Mouse (Mus musculus) T-helper 17 cell (primary cell): Measurements from ENCODE around the gene Reep6.

Experiments used
- in situ Hi-C, 2 experiments: fragments of 300-600 bp; cut with MboI, MseI; formaldehyde crosslinking; loops; 1 replicate in 1 of 2; 2 replicates in 1 of 2; pipeline ENCODE4 v1.15.1; 2025; ENCODE audit warnings: high pct_unique_total_duplicates in 2 of 2

The Reep6 gene

GRCm38 (mm10) chr10:80352727-80353126 lies 23.0 kb downstream of the Reep6 start:
- in situ Hi-C loops = no loop called here

GRCm38 (mm10) chr10:80355431-80355830 lies 25.7 kb downstream of the Reep6 start:
- in situ Hi-C loops = no loop called here

DNA sequence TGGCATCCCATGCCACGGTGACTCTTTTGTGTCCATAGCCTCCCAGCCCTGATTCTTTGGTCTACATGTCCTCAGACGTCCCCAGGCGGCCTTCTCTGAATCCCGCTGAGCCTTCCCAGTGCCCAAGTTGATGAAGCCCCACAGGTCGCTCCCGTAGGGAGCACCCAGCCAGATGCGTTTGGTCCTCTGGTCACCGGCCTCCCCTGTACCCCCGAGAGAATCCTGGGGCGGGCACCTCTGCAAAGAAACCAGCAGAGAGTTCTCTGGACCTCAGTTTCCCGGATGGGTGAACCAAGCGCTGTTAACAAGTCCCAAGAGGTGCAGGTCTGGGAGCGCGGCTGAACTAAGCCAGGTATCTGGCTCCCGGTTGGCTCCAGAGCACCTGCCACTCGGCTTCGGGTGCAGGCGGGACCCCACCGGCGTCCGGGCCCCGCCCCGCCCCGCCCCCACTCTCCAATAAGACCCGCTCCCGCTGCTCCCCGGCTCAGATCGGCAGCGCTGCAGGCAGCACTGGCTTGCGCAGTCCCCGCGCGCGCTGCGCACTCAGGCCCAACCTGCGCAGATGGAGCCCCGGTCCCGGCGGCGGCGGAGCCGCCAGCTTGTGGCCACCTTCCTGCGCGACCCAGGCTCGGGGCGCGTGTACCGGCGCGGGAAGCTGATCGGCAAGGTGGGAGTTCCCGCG lies 26.4 kb downstream of the Reep6 start, which contains the start of gene Plk5:
Gene Plk5, plus strand, starts transcription at position 459 of the 682 bp plus-strand sequence.
- in situ Hi-C loops = no loop called here

- in situ Hi-C loops = no loop called here
These were observed 27.0 kb downstream of the Reep6 start for GRCm38 (mm10) chr10:80356737-80357136.

DNA sequence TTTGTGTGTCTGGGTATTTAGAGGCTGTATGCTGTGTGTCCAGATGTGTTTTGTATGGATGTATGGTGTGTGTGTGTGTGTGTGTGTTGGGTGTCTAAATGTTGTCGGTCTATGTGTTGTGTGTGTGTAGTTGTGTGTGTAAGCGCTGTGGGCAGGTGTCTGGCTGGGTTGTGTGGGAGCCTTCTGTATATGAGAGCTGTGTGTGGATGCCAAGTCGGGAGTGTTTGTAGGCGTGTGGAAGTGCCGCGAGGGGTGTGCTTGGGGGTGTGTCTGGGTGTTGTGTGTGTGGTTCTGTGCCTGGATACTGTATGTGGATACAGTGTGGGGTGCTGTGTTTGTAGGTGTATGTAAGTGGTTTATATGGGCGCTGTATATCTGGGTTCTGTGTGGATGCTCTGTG lies 27.6 kb downstream of the Reep6 start:
- in situ Hi-C loops = no loop called here

DNA sequence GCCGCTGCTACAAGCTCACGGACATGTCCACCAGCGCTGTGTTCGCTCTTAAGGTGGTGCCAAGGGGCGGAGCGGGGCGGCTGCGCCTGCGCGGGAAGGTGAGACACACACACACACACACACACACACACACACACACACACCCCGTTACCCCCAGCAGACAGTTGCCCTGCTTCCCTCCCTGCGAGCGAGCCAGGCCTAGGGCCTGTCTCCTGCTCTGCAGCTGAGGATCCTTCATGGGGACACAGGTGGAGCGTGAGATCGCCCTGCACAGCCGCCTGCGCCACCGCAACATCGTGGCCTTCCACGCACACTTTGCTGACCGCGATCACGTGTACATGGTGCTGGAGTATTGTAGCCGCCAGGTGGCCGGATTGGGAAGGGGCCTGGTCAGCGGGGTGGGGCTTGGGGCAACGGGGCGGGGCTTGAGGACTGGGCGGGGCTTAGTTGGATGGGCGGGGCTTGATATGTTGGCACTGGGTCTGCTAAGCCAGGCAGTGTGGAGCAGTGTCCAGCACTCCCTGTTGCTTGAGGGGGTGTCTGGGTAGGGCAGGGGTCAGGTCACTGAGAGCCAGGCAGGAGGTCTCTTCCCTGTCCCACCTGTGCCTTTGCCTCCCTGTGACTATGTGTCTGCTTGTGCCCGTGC lies 28.4 kb downstream of the Reep6 start:
- in situ Hi-C loops = no loop called here

DNA sequence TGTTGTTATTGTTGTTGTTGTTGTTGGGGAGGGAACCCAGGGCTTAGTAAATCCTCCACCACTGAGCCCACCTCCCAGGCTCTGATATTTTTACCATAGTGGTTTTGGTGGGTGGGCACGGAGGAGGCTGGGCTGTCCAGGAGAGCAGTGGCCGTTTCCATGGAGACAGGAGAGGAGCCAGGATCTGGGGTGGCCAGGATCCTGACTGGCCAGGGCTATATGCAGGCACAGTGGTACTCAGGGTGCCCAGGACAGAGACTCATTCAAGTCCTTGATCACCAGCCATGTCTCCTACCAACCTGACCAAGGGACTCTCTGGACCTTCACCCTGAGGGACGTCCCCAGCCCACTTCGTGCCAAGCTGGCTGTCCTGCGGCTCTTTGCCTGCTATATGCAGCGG lies 34.0 kb downstream of the Reep6 start:
- in situ Hi-C loops = no loop called here

DNA sequence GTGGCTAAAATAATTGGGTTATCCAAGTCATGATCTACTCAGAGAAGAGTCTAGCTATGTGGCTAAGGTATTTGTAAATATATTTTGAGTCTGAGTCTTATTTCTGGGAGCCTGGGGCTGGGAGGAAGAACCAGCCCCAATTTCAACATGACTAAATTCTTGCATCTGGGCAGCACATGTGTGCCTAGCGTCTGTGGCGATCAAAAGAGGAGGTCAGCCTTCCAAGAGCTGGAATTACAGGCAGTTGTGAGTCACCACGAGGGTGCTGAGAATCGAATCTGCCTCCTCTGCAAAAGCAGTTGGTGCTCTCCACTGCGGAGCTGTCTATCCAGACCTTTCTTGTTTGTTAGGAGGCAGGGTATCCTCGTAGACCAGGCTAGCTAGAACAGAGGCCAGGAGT lies 36.0 kb downstream of the Reep6 start:
- in situ Hi-C loops = no loop called here

GRCm38 (mm10) chr10:80367954-80368353 lies 38.2 kb downstream of the Reep6 start:
- in situ Hi-C loops = no loop called here

- in situ Hi-C loops = no loop called here
These were observed 38.6 kb downstream of the Reep6 start for GRCm38 (mm10) chr10:80368392-80368791.

DNA sequence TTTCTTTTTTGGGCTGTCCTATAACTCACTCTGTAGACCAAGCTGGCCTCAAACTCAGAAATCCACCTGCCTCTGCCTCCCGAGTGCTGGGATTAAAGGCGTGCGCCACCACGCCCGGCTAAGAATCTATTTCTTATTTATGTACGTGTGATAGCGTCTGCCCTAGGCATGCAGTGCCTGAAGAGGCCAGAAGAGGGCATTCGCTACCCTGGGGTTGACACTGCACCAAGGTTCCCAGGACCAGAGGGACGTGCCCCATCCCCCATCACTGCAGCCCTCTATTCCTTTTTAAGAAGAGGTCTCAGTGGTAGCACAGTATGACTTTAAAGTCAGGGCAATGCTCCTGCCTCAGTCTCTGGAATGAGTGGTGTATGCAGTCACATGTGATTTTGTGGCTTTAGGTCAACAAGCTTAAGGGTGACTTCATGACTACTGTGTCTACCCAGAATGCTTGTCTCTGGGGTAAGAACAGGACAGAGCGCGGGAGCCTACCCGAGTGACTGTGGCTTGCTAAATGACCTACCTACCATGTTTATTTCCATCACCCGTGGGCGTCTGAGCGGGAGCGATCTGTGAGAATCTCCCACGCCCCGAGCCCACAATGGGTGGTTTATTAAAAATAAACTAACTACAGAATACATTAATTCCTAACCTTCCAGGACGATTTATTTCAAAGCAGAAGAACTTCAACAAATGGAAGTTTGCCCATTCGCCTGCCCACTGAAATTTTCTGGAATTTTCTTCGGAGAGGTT lies 40.4 kb downstream of the Reep6 start:
- in situ Hi-C loops = loop anchor here in 1 of 2 experiments (5.0 kb wide), 1 partner anchor 33 kb away; no protein-coding TSS in a partner anchor

- in situ Hi-C loops = loop anchor here in 1 of 2 experiments (5.0 kb wide), 1 partner anchor 34 kb away; no protein-coding TSS in a partner anchor
These were observed 41.7 kb downstream of the Reep6 start for GRCm38 (mm10) chr10:80371411-80371966.

GRCm38 (mm10) chr10:80371983-80372382 lies 42.2 kb downstream of the Reep6 start:
- in situ Hi-C loops = loop anchor here in 1 of 2 experiments (5.0 kb wide), 1 partner anchor 35 kb away; no protein-coding TSS in a partner anchor

DNA sequence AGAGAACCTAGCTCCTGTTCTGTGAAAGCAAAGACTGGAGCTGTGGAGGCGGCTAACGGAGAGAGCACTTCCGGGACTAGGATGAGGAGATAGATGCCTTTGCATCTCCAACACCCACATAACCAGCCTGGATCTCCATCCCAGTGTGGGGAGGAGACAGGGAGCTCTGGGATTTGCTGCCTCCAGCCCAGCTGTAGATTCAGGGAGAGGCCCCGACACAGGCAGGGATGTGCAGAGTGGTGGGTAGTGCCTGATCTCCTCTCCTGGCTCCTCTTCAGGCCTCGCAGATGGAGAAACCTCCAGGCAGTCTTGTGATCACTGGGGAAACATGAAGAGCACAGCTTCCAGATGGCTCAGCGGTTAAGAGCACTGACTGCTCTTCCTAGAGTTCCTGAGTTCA lies 43.0 kb downstream of the Reep6 start:
- in situ Hi-C loops = loop anchor here in 1 of 2 experiments (5.0 kb wide), 1 partner anchor 35 kb away; no protein-coding TSS in a partner anchor

DNA sequence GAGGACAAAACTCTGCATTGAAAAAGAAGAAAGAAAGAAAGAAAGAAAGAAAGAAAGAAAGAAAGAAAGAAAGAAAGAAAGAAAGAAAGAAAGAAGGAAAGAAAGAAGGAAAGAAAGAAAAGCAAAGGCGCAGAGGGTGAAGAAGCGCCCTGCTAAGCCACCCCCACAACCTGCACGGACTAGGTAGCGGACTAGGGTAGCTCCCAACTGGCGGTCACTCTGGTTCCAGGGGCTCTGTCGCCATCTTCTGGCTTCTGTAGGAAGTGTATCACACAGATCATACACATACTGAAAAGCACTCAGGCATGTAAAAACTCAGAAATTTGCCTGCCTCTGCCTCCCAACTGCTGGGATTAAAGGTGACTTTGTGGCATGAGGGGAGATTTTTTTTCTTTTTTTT lies 44.3 kb downstream of the Reep6 start:
- in situ Hi-C loops = loop anchor here in 1 of 2 experiments (5.0 kb wide), 1 partner anchor 37 kb away; no protein-coding TSS in a partner anchor

DNA sequence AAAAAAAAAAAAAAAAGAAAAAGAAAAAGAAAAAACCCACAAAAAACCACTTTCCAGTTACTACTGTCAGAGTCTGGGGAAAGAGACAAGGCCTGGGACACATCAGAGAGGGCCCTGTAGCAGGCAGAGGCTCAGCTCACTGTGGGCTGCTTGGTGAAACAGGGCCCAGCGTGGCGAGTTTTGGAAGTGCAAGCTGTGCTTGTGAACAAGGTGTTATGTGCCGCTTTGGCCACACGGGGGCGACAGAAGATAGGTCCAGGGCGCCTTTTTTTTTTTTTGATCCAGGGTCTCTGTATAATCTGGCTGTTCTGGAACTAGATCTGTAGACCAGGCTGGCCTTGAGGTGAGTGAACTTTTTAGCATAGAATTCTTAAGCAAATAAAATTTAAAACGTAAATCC lies 46.4 kb downstream of the Reep6 start:
- in situ Hi-C loops = loop anchor here in 1 of 2 experiments (5.0 kb wide), 1 partner anchor 39 kb away; no protein-coding TSS in a partner anchor

DNA sequence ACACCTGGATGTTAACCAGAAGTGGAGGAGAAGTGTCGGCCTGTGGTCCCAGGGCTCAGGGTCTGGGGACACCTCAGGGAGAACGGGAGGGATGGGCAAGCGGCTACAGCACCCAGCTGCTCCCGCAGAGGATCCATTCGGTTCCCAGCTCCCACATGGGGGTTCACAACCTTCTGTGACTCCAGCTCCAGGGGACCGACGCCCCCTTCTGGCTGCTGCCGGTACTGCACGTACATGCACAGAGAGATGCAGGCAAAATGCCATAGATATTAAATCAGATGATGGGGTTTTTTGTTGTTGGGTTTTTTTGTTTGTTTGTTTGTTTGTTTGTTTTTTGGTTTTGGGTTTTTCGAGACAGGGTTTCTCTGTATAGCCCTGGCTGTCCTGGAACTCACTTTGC lies 48.0 kb downstream of the Reep6 start:
- in situ Hi-C loops = loop anchor here in 1 of 2 experiments (5.0 kb wide), 1 partner anchor 40 kb away; no protein-coding TSS in a partner anchor

GRCm38 (mm10) chr10:80382641-80383365 lies 53.0 kb downstream of the Reep6 start:
- in situ Hi-C loops = no loop called here

DNA sequence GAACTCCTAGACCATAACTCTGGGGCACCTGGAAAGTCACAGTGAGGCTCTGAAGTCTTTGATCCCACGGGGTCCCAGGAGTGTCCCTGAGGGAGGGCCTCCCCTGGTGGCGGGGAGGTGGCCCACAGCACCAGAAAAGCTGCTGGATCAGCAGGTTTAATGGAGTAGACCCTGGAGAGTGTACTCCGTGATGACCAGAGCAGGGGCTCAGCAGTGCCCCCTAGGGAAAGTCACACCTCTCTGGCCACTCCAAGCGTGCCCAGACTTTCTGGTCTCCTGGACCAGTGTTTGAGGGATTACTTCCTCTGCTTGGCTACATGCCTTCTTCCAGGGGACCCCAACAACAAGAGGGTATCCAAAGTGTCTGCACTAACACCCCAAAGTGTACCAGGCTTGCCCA lies 53.7 kb downstream of the Reep6 start:
- in situ Hi-C loops = no loop called here

- in situ Hi-C loops = no loop called here
These were observed 54.4 kb downstream of the Reep6 start for GRCm38 (mm10) chr10:80384115-80384639.

- in situ Hi-C loops = no loop called here
These were observed 55.0 kb downstream of the Reep6 start for GRCm38 (mm10) chr10:80384709-80385108.
